Mouse (Mus musculus) gastrocnemius, postnatal 25 days (tissue): ENCODE results near the gene Irf2. TPM values are rescaled to one million over a fixed set of nuclear protein-coding genes. Genes with fewer than 3 reads are reported as not detected.

Source experiments
- DNase-seq: peaks from one replicate; pipeline ENCODE4 v3.0.0; 2022
- total RNA-seq, 2 experiments: library from RNA; stranded (reverse); gene quantifications; 1 replicate in 1 of 2; 2 replicates in 1 of 2; pipeline ENCODE4 v1.2.3; 2021

The Irf2 gene
- total RNA-seq, 2 experiments from 2014 or later: 27.4 to 29.6 TPM

DNA sequence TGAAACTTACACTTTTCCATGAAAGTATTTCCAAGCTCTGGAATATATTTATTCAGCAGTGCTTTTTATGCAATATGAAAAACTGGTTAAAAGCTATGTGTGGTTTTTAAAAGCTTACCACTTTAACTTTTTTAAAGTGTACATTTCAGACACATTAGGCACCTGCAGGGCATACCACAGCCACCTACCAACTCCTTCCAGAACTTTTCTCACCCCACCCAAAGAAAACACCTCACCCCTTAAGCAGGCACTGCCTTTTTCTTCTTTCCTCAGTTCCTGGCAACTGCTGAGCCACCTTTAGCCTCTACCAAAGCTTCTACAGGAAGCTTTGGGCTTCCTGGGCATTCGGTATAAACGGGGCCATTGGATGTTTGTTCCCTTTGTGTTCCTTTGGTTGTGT lies 62.5 kb downstream of the Irf2 start:
- DNase-seq: no peak

- no peak for DNase-seq
Measured at GRCm38 (mm10) chr8:46804721-46805120, 65.2 kb downstream of the Irf2 start.

GRCm38 (mm10) chr8:46811021-46811622 lies 71.6 kb downstream of the Irf2 start:
- peak; percentile 25 for DNase-seq

DNA sequence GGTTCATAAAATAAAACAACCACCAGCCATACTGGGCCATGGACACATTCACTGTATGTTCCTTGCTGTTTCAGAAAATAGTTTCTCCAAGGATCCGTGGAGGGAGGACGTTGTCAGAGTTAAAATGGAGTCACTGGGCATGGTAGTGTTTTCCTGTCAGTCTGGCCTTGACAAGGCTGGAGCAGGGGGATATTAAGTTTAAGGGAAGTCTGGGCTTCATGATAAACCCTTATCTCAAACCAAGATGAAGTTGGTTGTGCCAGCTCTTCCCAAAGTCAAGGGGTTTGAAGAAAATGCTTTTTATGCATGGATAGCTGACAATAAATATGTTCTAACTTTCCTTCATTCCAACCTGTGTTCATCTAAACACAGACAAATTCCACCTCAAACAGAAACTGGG lies 72.4 kb downstream of the Irf2 start:
- no peak for DNase-seq

DNA sequence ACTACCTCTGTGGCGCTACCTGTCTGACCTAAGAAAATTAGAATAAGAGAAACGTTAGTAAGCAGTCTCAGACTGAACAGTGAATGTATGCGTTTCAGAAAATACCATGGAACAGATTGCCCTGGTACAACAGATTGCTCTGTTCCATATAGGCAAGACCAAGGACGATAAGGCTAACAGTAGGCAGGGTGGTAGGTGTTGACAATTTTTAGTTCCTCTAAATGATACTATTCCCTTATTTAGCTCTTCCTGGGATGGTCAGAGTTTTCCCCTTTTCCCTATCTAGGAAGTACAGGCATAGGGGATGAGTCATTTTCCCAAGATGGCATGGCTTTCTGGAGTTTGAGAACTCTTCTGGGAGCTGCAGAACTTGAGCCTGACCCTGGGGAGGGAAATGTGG lies 73.4 kb downstream of the Irf2 start:
- no peak for DNase-seq

DNA sequence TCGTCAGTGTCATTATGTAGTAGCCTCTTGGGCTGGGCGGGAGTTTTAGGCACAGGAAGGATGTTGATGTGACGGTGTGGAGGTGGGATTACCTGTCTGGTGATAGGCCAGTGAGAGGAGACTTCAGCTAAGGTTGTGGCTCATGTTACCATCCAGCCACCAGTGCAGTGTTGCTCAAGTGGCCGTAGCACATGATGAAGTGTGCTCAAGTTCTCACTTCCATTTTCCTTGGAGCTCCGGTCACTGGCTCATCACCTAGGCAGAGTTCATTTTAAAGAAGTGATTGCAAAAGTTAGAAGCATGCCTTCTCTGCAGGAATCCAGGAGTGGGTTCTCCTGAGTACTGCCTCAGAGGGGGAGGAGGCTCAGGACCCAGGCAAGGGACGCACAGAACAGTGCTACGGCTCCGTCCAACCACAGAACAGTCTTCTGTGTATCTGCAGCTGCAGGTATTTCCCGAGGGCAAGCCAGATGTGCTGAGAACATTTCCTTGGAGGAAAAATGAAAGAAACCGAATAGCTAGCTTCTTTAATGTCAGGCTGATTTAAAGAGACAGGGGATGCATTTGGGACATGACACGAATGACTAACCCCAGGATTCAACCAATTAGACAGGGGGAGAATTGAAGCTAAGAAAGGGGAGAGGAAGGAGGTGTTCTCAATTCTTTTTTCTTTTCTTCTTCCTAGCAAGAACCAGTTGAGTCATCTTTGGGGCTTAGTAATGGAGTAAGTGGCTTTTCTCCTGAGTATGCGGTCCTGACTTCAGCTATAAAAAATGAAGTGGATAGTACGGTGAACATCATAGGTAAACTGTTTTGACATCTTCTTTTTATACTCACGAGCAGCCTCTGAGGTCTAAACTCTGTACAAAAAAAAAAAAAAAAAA lies 78.8 kb downstream of the Irf2 start:
- DNase-seq: no peak

DNA sequence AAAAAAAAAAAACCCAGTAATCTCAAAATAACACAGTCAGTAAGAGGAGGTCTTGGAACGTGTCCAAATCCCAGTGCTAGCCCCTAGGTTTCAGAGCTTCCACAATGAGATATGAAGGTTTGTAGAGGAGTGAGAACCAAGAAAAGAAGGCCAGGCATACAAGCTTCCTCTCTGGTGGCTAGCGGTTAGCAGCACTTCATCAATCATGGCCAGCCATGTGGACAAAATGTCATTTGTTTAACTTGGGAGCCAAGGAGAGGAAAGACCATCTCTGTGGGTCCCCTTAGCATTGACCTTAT lies 79.4 kb downstream of the Irf2 start:
- DNase-seq: no peak

- DNase-seq: no peak
Measured at GRCm38 (mm10) chr8:46828734-46829413, 89.3 kb downstream of the Irf2 start.

GRCm38 (mm10) chr8:46829414-46830111 lies 90.0 kb downstream of the Irf2 start:
- no peak for DNase-seq

DNA sequence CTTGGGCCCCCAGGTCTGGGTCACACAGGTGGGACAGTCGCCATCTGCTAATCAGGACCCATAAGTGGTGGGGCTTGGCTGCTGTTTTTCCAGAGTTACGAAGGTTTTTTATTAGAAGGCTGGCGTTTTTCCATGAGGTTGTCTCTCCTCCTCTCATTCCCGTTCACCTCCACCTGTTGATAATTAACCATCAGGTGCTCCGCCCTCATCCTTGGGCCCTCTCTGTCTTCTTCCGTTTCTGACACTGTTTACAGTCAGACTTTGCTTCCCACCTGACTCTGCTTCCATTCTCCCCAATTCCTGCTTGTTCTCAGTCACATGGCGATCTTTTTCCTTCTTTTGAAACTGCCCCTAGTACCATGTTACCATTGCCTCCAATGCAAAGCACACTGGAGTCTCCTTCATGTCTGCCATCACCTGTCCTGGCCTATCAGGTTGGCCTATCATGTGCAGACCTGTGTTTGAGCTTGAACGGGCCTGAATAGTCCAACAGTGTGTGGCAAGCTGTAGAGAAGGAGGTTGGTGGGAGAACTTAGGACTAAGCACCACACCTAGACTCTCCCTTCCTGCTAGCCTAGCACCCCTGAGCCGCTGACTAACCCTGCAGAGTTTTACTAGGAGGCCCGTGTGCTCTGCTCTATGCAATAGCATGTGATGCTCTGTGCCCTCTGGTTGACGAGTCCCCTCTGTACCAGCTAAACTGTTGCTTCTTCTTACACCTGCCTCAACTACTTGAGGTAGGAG lies 90.8 kb downstream of the Irf2 start:
- DNase-seq: no peak

GRCm38 (mm10) chr8:46831916-46832315 lies 92.4 kb downstream of the Irf2 start:
- no peak for DNase-seq

DNA sequence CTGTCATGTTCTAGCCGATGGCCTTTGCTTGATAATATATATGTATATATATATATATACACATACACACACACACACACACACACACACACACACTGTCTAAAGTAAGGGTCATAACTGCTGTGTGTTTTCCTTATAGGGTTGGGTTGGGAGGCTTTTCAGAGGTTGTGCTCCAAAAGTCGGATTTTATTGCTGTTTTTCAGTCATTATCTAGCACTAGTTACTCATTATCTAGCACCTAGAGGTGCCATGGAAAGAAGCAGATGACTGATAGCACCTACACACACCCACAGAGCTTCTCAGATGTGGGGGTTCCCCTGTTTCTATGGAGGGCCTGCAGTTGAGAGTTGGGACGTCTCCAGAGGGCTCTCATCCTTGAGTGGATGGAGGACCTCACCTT lies 92.9 kb downstream of the Irf2 start:
- no peak for DNase-seq

- DNase-seq: no peak
Measured at GRCm38 (mm10) chr8:46833763-46834162, 94.2 kb downstream of the Irf2 start.

DNA sequence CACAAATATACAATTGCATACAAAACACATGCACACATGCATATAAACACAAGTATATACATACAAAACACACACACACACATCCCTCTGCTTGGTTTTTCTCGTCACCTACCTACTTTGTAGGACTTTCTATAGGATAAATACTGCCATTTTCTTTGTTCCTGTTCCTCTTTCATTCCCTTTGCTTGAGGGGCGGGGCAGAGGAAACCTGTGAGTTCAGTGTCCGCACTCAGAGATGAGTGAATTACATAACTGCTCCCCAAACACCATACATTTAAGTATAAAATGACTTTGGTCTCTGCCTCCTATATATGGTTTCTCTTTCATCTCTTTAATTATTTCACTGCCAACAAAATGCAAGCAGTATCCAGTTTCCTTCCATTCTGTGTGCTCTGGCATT lies 94.9 kb downstream of the Irf2 start:
- no peak for DNase-seq

- peak; percentile 47 for DNase-seq
Measured at GRCm38 (mm10) chr8:46836011-46836652, 96.6 kb downstream of the Irf2 start.

DNA sequence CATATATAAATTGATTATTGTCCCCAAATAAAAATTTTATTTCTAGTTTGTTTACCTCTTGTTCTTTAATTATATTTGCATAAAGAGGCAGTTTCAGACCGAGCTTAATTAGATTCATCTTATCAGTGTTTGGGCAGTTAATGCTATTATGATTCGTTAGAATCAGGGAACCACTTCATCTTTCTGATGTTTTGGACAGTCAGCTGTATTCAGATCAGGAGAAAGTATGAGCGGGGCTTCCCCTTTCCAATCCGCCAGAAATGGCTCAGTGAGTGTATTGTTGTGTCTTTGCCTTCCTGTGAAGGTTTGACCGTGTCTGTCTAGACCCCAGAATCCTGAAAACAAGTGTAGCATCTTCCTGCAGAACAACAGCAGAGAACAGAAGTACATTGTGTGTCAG lies 97.4 kb downstream of the Irf2 start:
- DNase-seq: no peak

DNA sequence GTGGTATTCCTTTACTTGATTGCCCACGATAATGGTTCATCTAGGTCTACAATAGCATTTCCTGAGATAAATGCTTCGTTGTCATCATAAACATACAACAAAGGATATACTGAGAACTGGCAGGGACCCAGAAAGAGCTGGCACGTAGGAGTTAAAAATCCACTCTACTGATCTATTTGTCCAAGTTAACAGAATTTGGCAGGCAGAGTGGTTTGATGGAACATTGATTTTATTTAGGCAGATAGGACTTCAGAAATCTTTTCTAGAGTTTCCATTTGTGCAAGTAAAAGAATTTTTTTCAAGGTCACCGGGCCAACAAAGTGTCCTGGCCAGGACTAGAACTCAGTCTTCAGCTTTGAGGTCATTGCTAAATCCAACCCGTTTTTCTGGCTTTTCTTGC lies 98.5 kb downstream of the Irf2 start:
- no peak for DNase-seq

DNA sequence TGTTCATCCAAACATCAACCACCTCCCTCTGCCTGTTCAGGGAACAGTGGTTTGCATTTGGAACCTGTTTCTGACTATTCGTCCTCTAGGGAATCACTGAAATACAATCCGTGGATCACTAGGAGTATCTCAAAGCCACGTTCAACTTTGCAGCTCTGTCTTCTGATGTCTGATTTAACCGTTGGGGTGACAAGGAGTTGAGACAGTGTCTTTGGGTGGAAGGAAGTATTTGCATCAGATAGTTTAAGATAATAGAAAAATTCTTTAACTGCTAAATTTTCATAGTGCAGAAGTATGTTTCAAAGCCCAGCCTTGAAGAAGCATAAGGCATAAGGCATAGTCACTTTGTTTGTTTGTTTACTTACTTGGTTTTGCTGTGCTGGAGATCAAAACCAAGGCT lies 100.9 kb downstream of the Irf2 start:
- DNase-seq: no peak

- DNase-seq: no peak
Measured at GRCm38 (mm10) chr8:46840791-46841190, 101.3 kb downstream of the Irf2 start.

- peak; percentile 77 for DNase-seq
Measured at GRCm38 (mm10) chr8:46842676-46843181, 103.2 kb downstream of the Irf2 start.

DNA sequence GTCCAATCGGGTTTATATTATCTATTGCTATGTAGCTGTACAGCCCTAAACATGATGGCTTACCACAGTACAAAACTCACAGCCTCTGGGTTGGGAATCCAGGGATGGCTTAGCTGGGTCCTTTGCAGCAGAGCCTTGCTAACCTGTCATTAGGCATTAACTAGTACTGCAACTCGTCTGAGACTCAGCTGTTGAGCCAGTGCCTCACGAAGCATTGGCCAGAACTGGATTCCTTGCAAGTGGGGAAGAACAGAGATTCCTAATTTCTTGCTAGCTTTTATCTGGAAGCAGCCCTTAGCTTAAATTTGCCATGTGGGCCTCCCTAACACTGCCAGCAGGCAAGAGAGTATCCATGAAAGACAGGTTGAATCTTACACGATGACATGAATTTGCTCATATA lies 104.3 kb downstream of the Irf2 start:
- no peak for DNase-seq
